Mouse (Mus musculus) lung, embryonic 14.5 days (tissue): Measurements from ENCODE around the gene Vmn1r220. TPM values are rescaled to one million over a fixed set of nuclear protein-coding genes. Genes with fewer than 3 reads are reported as not detected.
"Not testable (repeated sequence)": the region's sequence is repeated elsewhere in the genome, so short reads cannot be mapped to it uniquely, and the experiment has no call there.

ENCODE experiments used
- ATAC-seq: fragments of 200-750 bp; cut with Nextera tagmentation; 2 replicates; pipeline ENCODE4 v1.8.0; 2017; ENCODE audit warnings: mild to moderate bottlenecking, moderate TSS enrichment, moderate library complexity; ENCODE audit not compliant: insufficient read depth
- DNase-seq: peaks from one replicate; pipeline ENCODE4 v3.0.0-alpha.2; 2015
- H3K27ac ChIP-seq: fragments of 300-500 bp; sonication (generic); 2 replicates; pipeline ENCODE4 v1.5.1; 2014; ENCODE audit warnings: low read depth, mild to moderate bottlenecking, moderate library complexity
- H3K27me3 ChIP-seq: fragments of 300-500 bp; sonication (generic); 2 replicates; pipeline ENCODE4 v1.6.1; 2014; ENCODE audit warnings: low read length, control low read depth; ENCODE audit not compliant: insufficient read depth
- H3K36me3 ChIP-seq: fragments of 300-500 bp; sonication (generic); 2 replicates; pipeline ENCODE4 v1.6.1; 2014; ENCODE audit warnings: control low read depth; ENCODE audit not compliant: insufficient read depth
- H3K4me1 ChIP-seq: fragments of 300-500 bp; sonication (generic); 2 replicates; pipeline ENCODE4 v1.6.1; 2014; ENCODE audit warnings: antibody characterized with exemption, control low read depth; ENCODE audit not compliant: insufficient read depth
- H3K4me2 ChIP-seq: fragments of 300-500 bp; sonication (generic); 2 replicates; pipeline ENCODE4 v1.6.1; 2014; ENCODE audit warnings: mild to moderate bottlenecking
- H3K4me3 ChIP-seq: fragments of 300-500 bp; sonication (generic); 2 replicates; pipeline ENCODE4 v1.5.1; 2014; ENCODE audit warnings: low read depth, low read length
- H3K9ac ChIP-seq: fragments of 300-500 bp; sonication (generic); 2 replicates; pipeline ENCODE4 v1.6.1; 2014
- H3K9me3 ChIP-seq: fragments of 300-500 bp; sonication (generic); 2 replicates; pipeline ENCODE4 v1.6.1; 2016; ENCODE audit warnings: low read depth, low read length, control low read depth
- CTCF ChIP-seq: IDR thresholded peaks from 2 replicates; pipeline ENCODE4 v1.5.1; 2016; ENCODE audit warnings: antibody characterized with exemption, low read depth
- WGBS: fragments of 180-500 bp; shearing (Covaris S2); extraction: QIAGEN DNeasy Blood & Tissue Kit; methylation state at CpG from one replicate; pipeline ENCODE4 v1.1.7; 2014; 5-methylcytosine and 5-hydroxymethylcytosine counted together
- polyA plus RNA-seq: library from polyadenylated mRNA; unstranded; fragments of >200 nt; fragmentation: Nextera tagmentation; extraction: Ambion mirVana; gene quantifications from 2 replicates; pipeline ENCODE4 v1.2.1, GENCODE M21; 2014

Gene Vmn1r220
- not detected in 2 replicates for polyA plus RNA-seq

- H3K4me1 ChIP-seq, result no peaks in the 10 kb centered on the region
- H3K27ac ChIP-seq, result no peak within 1 kb of the TSS
- H3K4me3 ChIP-seq, result no peak within 1 kb of the TSS
- no peaks in the 10 kb centered on the region for H3K36me3 ChIP-seq
- no peaks in the 10 kb centered on the region; the same call in 1 of the 2 replicates for H3K9me3 ChIP-seq
- H3K27me3 ChIP-seq, result no peaks in the 10 kb centered on the region
- H3K9ac ChIP-seq, result no peak within 1 kb of the TSS
- DNase-seq, result no peak
- TF ChIP-seq CTCF, result no peak
- H3K4me2 ChIP-seq, result no peak within 1 kb of the TSS
- no peak for ATAC-seq
- 79% methylated on average over 2 of the region's 2 CpGs for WGBS
Measured at GRCm38 (mm10) chr13:23187875-23188274, at the start of gene Vmn1r220. Vmn1r220 (minus strand) TSS chr13:23187975.

- H3K27ac ChIP-seq, H3K9ac ChIP-seq, H3K36me3 ChIP-seq, H3K4me2 ChIP-seq, DNase-seq, H3K9me3 ChIP-seq, ATAC-seq, H3K4me1 ChIP-seq, H3K27me3 ChIP-seq, H3K4me3 ChIP-seq: not testable (repeated sequence)
Measured at GRCm38 (mm10) chr13:23235847-23236246, 48.1 kb upstream of the Vmn1r220 start, which contains the start of gene Vmn1r222. Vmn1r222 (minus strand) TSS chr13:23235947.

- H3K27me3 ChIP-seq, H3K9me3 ChIP-seq, H3K4me3 ChIP-seq, H3K36me3 ChIP-seq, H3K4me2 ChIP-seq, DNase-seq, H3K9ac ChIP-seq, ATAC-seq, H3K4me1 ChIP-seq, H3K27ac ChIP-seq: not testable (repeated sequence)
- WGBS, result 81% methylated on average over 2 of the region's 2 CpGs
Measured at GRCm38 (mm10) chr13:23213827-23214226, 26.1 kb upstream of the Vmn1r220 start, which contains the start of gene Vmn1r221. Vmn1r221 (plus strand) TSS chr13:23214127.

GRCm38 (mm10) chr13:23203885-23204284 is 16.1 kb upstream of the Vmn1r220 start:
- H3K27me3 ChIP-seq, H3K4me1 ChIP-seq, H3K36me3 ChIP-seq, H3K9me3 ChIP-seq, H3K4me2 ChIP-seq, DNase-seq, H3K9ac ChIP-seq, ATAC-seq, H3K27ac ChIP-seq, H3K4me3 ChIP-seq: not testable (repeated sequence)
- WGBS, result 59% methylated on average over 1 of the region's 1 CpGs

- not testable (repeated sequence) for H3K4me3 ChIP-seq, ATAC-seq, H3K36me3 ChIP-seq, H3K27ac ChIP-seq, H3K9ac ChIP-seq, H3K4me1 ChIP-seq, DNase-seq, H3K9me3 ChIP-seq, H3K4me2 ChIP-seq, H3K27me3 ChIP-seq
- 75% methylated on average over 4 of the region's 4 CpGs for WGBS
Measured at GRCm38 (mm10) chr13:23166471-23166870, 21.3 kb downstream of the Vmn1r220 start.

- Histone ChIP-seq H3K9ac (no peak within 1 kb of the TSS), H3K27ac (no peak within 1 kb of the TSS), H3K4me3 (no peak within 1 kb of the TSS), H3K36me3 (no peaks in the 10 kb centered on the region), H3K27me3 (no peaks in the 10 kb centered on the region), H3K4me2 (no peak within 1 kb of the TSS), H3K9me3 (no peaks in the 10 kb centered on the region), H3K4me1 (no peaks in the 10 kb centered on the region)
- DNase-seq, result no peak
- WGBS, result 69% methylated on average over 4 of the region's 4 CpGs
- ATAC-seq, result no peak
- TF ChIP-seq CTCF, result no peak
Measured at GRCm38 (mm10) chr13:23159012-23159411, 28.8 kb downstream of the Vmn1r220 start, which contains the start of gene Vmn1r219. Vmn1r219 (plus strand) TSS chr13:23159312.

- 56% methylated on average over 3 of the region's 3 CpGs for WGBS
- TF ChIP-seq CTCF, result no peak
- Histone ChIP-seq H3K27me3 (no peaks in the 10 kb centered on the region), H3K27ac (no peak overlapping the region), H3K4me1 (no peaks in the 10 kb centered on the region), H3K4me3 (no peak overlapping the region), H3K9me3 (no peaks in the 10 kb centered on the region), H3K4me2 (no peak overlapping the region), H3K9ac (no peak overlapping the region), H3K36me3 (no peaks in the 10 kb centered on the region)
- ATAC-seq (peak; percentile 52; the same call in 1 of the 2 replicates), DNase-seq (peak; percentile 53)
Measured at GRCm38 (mm10) chr13:23157848-23158247, 29.9 kb downstream of the Vmn1r220 start.

GRCm38 (mm10) chr13:23138880-23139279 is 48.9 kb downstream of the Vmn1r220 start:
- ATAC-seq, result no peak
- no peaks in the 10 kb centered on the region for H3K4me1 ChIP-seq
- TF ChIP-seq CTCF, result no peak
- WGBS, result 71% methylated on average over 2 of the region's 2 CpGs
- peak; percentile 4 for DNase-seq
- H3K36me3 ChIP-seq, result no peaks in the 10 kb centered on the region
- no peak overlapping the region for H3K9ac ChIP-seq
- no peaks in the 10 kb centered on the region for H3K9me3 ChIP-seq
- no peak overlapping the region for H3K4me3 ChIP-seq
- no peaks in the 10 kb centered on the region for H3K27me3 ChIP-seq
- H3K4me2 ChIP-seq, result no peak overlapping the region
- H3K27ac ChIP-seq, result no peak overlapping the region
